Mouse (Mus musculus) spleen, adult 2 months (tissue): Measurements from ENCODE around the gene Ssc4d.

Source experiments
- CTCF ChIP-seq: fragments of 200-500 bp; IDR thresholded peaks from 2 replicates; pipeline ENCODE4 v1.5.1; 2011; ENCODE audit warnings: mild to moderate bottlenecking, inconsistent platforms; ENCODE audit not compliant: insufficient read depth, insufficient read length, insufficient replicate concordance; ENCODE audit errors: extremely low read depth
- POLR2A ChIP-seq: fragments of 200-500 bp; IDR thresholded peaks from 2 replicates; pipeline ENCODE4 v1.6.1; 2011; ENCODE audit warnings: low read depth, low read length, inconsistent platforms

GRCm38 (mm10) chr5:135968781-135969180 lies 5.5 kb downstream of the Ssc4d start:
- no peak; the same call in 1 of the 2 replicates for TF ChIP-seq CTCF
- no peak for TF ChIP-seq POLR2A
